Mouse (Mus musculus) cerebellum, postnatal 4 days (tissue): ENCODE measurements at regions not wholly inside any gene's neighbourhood (a gene's known extent, or its start where the extent isn't known, plus 50 kb on each side); places are given as distances from the start of the nearest gene placed in this dataset.
A peak's percentile ranks its signal among the peaks of the same experiment; 100 is the strongest.
"Not testable (repeated sequence)": the region's sequence is repeated elsewhere in the genome, so short reads cannot be mapped to it uniquely, and the experiment has no call there.

ENCODE experiments used
- DNase-seq, 2 experiments: peaks; one replicate each; pipeline ENCODE4 v3.0.0; 2022; ENCODE audit warnings: low spot score in 2 of 2, mixed read lengths in 1 of 2

DNA sequence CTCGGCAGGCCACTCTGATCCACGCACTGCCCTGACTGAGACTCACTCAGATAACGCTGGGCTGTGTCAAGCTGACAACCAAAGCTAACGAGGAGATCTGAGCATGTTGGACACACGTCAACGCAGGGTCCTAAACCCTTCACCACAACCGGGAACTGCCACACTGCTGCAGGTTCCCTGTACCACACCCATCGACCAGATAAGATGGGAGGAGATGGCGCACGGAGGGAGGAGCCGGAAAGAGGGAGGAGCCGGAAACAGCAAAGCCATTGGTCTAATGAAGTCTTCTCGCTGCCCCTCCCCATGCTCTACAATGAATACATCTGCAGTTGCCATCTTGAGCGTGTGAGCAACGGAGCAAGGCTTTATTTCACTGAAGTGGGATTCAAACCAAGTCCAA is 182.9 kb upstream of the Rpl38 start:
- DNase-seq: no peak

- no peak for DNase-seq
Observed at GRCm38 (mm10) chr11:114484668-114484953, 183.7 kb upstream of the Rpl38 start.

DNA sequence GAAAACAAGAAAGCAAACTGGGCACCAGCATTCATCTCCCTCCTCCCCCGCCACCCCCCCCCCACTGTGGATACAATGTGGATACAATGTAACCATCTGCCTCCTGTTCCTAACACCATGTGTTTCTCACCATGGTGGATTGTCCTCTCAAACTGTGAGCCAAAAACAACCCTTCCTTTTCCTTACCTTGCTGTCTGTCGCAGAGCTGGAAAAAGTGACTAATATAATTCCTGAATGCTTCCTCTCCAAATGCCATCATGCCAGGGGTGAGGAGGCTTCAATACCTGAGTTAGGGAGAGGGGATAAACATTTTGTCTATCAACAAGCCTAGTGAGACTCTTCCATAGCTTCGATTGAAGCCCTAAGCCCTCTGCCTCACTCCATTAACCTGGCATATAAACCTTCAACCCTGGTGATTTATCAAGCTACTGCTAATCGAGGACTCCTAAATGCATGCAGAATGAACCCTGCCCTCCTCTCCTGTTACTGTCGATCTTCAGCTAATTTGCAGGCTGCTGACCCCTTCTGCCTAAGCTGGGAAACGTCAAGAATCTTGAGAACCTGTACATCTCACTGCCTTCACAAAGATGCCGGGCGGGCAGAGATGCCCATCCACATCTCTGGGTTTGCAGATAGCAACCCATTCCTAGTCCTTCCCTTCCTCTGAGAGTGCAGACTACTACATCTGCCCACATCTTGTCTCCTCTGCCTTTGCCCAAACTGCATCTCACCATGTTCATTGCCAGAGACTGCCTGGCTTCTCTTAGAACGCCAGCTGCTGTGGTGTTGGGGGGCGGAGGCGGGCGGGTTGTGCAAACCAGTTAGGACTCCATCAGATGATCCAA is 184.3 kb upstream of the Rpl38 start:
- no peak for DNase-seq

- not testable (repeated sequence) for DNase-seq
Observed at GRCm38 (mm10) chr11:114483350-114483749, 185.0 kb upstream of the Rpl38 start.

GRCm38 (mm10) chr11:114482070-114482469 is 186.3 kb upstream of the Rpl38 start:
- no peak for DNase-seq

DNA sequence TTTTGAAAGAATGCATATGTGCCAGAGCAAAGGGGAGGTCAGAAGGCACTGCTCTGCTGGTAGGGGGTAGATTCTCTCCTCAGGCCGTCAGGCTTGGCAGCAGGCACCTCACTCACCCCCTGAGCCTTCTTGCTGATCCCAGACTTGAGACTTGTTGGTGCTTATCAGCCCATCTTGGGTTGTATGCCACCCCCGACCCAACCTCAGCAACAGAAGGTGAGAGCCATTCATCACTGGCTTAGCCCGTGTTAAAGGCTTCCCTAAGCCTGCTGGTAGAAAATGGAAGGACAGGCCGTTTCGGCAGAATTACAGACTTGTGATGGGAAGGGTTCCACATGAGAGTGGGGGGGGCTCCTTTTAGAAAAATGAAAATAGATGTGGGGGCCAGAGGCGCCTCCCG is 187.3 kb upstream of the Rpl38 start:
- DNase-seq: no peak

DNA sequence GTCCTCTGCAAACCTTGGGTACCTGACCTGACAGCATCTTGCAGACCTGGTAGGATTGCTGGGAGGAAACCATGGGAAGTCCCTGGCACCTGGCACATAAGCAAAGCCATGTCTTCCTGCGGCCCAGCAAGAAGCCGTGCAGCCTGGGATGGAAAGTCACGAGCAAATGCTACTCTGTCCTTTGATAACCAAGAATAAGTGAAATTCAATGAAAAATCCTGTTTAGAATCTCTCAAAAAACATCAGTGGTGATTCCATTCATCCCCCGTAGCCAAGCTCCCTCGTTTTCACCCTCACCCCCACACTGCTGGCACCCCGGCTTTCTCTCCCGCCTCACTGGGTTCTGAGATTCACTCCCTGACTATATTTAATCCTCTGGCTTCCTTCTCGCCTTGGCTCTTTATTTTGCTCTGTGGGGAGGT is 188.2 kb upstream of the Rpl38 start:
- DNase-seq: no peak

DNA sequence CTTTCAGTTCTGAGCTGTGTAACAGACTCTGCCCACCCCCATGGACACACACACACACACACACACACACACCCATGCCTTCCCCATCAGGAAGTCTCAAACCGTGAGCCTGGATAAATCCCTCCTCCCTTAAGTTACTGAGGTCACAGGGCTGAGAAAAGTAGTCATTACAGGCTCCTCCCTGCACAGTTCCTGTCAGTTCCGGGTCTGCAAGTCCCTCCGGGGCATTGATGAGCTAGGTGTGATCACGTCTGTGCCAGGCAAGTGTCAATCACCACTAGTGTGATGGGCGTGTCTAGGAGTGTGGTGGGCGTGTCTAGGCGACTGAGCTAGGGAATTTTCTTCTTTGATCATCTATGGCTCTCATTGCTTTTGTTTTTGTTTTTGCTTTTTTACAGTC is 189.6 kb upstream of the Rpl38 start:
- DNase-seq: no peak

- peak in 1 of 2 experiments; percentile 37 for DNase-seq
Observed at GRCm38 (mm10) chr11:114477365-114477764, 191.0 kb upstream of the Rpl38 start.

DNA sequence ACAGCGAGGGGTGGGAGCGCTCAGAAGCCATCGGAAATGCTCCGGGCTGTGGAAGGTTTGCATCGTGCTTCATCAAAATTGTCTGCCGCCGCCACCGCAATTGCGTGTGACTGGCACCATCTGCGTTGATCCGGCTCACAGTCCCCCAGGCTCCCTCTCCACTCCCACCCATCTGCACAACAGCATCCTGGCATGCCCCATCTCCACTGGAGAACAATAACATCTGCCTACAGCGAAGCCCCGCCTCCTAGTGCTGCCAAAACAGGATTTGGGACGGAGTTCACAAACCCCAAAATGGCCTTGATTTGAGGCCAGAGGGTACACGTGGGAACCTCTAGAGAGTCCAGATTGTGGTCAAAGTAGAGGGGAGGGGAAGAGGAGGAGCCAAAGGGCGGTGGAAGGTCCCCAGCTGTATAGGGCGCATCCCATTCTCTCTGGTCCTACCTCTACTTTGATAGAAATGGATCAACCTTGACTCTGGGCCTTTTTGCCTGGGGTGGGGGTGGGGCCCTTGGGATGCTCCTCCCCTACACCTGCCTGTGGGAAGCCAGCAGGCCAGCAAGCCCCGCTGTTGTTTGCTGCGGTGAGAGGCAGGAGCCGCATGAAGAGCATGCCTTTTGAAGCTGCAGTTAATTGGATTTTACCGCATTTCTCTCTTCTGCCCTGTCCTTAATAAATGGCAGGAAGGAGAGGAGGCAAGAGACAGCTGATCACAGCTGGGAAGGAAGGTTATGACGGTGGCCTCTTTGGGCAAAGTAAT is 195.6 kb upstream of the Rpl38 start:
- peak in 1 of 2 experiments; percentile 28 for DNase-seq

DNA sequence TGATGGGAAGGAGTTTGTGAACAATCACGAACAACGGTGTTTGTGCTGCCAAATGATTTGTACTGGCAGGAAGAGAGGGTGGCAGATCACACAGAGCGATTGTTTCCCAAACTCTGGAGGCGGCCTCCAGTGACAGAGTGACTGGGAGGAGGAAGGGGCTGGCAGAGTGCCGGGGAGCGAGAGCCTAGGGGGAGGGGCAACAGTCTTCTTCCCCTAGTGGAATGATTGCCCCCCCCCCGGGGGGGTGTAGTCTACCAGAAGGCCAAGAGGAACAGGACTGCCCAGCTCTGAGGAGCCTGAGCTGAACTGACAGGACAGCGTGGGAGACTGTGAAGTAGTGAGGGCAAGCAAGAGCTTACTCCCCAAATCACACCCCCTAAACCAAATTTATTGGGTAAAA is 199.9 kb upstream of the Rpl38 start:
- DNase-seq: peak; percentile 66 to 88

DNA sequence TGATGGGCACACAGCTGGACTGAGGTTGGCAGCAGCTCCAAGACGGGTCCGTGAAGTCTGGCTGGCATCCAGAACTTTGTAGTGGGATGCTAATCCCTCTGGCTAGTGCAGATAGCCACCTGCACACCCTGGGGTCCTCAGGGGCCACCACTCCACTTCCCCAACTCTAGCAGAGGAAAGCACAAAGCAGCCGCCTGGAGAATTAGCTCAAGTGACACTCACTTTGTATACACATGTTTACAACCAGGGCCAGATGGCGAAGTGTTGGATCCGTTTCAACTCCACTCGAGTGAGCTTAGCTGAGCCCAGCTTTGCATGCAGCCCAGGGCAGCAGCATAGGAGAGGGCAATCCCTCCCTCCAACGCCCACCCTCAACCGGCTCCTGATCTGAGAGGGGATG is 200.5 kb upstream of the Rpl38 start:
- peak; percentile 47 to 77 for DNase-seq

GRCm38 (mm10) chr11:114465486-114465885 is 202.8 kb upstream of the Rpl38 start:
- no peak for DNase-seq

- DNase-seq: peak in 1 of 2 experiments; percentile 52
Observed at GRCm38 (mm10) chr11:114462755-114463374, 205.5 kb upstream of the Rpl38 start.

DNA sequence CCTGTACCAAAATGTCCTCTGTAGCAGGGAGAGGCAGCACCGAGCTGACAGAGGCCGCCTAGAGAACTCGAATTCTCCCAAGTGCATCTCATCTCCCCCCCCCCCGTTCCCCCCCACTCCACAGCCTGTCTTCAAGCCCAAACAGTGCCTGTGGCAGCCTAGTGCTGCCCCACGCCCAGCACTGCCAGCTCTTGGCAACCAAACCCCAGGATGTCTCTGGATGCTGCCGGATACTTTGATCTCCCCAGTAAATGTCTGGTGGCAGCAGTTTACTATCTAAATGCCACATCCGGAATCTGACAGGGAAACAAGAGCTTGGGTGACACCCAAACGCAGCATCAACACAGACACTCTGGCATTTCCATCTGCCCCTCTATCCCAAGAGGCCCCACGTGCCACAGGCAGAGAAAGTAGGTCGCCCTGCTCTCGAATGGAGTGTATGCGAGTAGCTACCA is 213.4 kb upstream of the Rpl38 start:
- peak in 1 of 2 experiments; percentile 45 for DNase-seq

- DNase-seq: peak; percentile 41 to 80
Observed at GRCm38 (mm10) chr11:114448776-114449401, 219.4 kb upstream of the Rpl38 start.

DNA sequence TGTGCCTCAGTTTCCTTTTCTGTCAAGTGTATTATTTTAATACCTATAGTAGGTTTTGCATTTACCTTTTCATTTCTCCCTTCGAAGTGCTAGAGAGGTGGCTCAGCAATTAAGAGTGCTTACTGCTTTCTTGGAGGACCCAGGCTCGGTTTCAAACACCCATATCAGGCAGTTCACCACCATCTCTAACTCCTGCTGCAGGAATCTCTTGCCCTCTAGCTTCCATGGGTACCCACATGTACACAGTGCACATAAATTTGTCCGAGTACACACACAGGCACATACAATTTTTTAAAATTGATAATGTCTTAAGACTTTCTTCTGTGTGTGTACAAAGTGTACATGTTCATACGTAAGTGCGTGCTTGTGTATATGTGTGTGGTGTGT is 220.9 kb upstream of the Rpl38 start:
- no peak for DNase-seq

- no peak for DNase-seq
Observed at GRCm38 (mm10) chr11:114446617-114447460, 221.5 kb upstream of the Rpl38 start.

DNA sequence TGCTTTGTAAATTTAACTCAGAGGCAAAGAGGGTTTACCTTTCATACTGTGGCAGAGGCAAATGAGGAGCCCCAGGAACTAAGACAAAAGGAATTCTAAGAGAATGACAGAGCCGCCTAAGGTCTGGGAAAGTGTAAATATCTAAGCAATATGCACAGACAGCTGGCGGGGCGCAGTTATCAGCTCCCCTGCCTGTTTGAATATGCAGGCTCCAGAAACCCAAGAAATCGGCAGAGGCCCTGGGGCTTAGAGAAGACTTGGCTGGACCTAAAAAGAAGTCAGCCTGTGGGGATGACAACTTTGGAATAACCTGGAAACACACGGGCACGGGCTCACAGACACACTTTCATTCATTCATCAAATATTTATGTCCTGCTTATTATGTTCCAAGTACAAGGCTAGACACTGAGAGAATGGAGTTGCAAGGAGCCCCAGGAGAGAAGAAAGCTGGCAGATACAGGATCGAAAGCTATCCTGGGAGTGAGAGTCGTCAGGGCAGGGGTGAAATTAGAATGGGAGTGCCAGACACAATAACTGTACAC is 222.2 kb upstream of the Rpl38 start:
- no peak for DNase-seq

- no peak for DNase-seq
Observed at GRCm38 (mm10) chr11:114444211-114444610, 224.1 kb upstream of the Rpl38 start.

DNA sequence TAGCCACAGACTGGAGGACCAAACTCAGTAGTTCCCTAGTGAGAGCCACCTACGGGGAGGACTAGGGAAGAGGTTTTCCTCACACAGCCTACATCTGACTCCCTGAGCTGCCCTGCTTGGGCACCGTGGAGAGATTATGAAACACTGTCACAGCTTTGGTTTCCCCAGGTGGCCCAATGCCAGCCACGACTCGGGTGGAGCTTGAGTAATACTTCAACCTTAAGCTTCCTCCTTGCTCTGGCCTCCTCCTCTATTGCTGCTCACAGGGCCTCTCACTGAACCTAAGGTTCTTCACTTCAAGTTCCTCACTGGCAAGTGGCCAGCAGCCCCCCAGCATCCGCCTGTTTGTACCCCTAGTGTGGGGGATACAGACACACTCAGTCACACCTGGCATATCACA is 224.9 kb upstream of the Rpl38 start:
- no peak for DNase-seq
